Mouse (Mus musculus) small intestine, adult 2 months (tissue): Measurements from ENCODE around the gene Sox6.

Experiments used
- CTCF ChIP-seq: fragments of 200-500 bp; IDR thresholded peaks from 2 replicates; pipeline ENCODE4 v1.5.1; 2012; ENCODE audit warnings: low read depth, mild to moderate bottlenecking, control low read depth, inconsistent platforms, low read length, moderate library complexity, mixed read lengths; ENCODE audit not compliant: insufficient replicate concordance, insufficient read length; ENCODE audit errors: extremely low read depth
- POLR2A ChIP-seq: fragments of 200-500 bp; IDR thresholded peaks from 2 replicates; pipeline ENCODE4 v1.6.1; 2012; ENCODE audit warnings: low read depth, mild to moderate bottlenecking, control low read depth, inconsistent platforms, low read length, moderate library complexity

GRCm38 (mm10) chr7:115944250-115944649 is 94.3 kb downstream of the Sox6 start:
- no peak for TF ChIP-seq POLR2A
- no peak for TF ChIP-seq CTCF
